Mouse (Mus musculus): ENCODE measurements around the gene Ephx4. TPM values are rescaled to one million over a fixed set of nuclear protein-coding genes. Genes with fewer than 3 reads are reported as not detected.

The Ephx4 gene
- total and polyA plus RNA-seq, 3 experiments, result 0.23 to 0.45 (median 0.26) TPM

GRCm38 (mm10) chr5:107441881-107442280 lies 39.3 kb downstream of the Ephx4 start:
- no peak for TF ChIP-seq CTCF (IDR thresholded peaks at IDR 0.05)
- TF ChIP-seq EP300 (IDR thresholded peaks at IDR 0.05; ENCODE audit: insufficient read depth, low read depth, low read length), result no peak
- Histone ChIP-seq H3K27ac (no peak overlapping the region), H3K27me3 (ENCODE audit: control insufficient read depth, insufficient read depth, low read length) (no peaks in the 10 kb centered on the region), H3K4me3 (no peak overlapping the region), H3K4me1 (ENCODE audit: control insufficient read depth, insufficient read depth, low read length) (no peaks in the 10 kb centered on the region), H3K79me2 (replicated peaks; ENCODE audit: control insufficient read depth, insufficient read depth, low read length) (no peaks in the 10 kb centered on the region), H3K9ac (ENCODE audit: low read depth, low read length) (no peak overlapping the region), H3K36me3 (ENCODE audit: control insufficient read depth, insufficient read depth, low read length) (no peaks in the 10 kb centered on the region)
- intact Hi-C loops (cut with DNase I), result no loop called here
- no peak for DNase-seq
- WGBS, result 87% methylated on average over 5 of the region's 5 CpGs

- intact Hi-C loops (cut with DNase I), result no loop called here
- no peaks in the 10 kb centered on the region for H3K4me1 ChIP-seq (ENCODE audit: control insufficient read depth, insufficient read depth, low read length)
- no peak overlapping the region for H3K9ac ChIP-seq (ENCODE audit: low read depth, low read length)
- no peak overlapping the region for H3K27ac ChIP-seq
- H3K4me3 ChIP-seq, result no peak overlapping the region
- 81% methylated on average over 4 of the region's 4 CpGs for WGBS
- H3K27me3 ChIP-seq (ENCODE audit: control insufficient read depth, insufficient read depth, low read length), result no peaks in the 10 kb centered on the region
- no peak for DNase-seq
- H3K36me3 ChIP-seq (ENCODE audit: control insufficient read depth, insufficient read depth, low read length), result no peaks in the 10 kb centered on the region
- TF ChIP-seq CTCF (IDR thresholded peaks at IDR 0.05) (no peak), EP300 (IDR thresholded peaks at IDR 0.05; ENCODE audit: insufficient read depth, low read depth, low read length) (no peak), POLR2A (IDR thresholded peaks at IDR 0.05; ENCODE audit: insufficient read depth, low read depth, low read length) (no peak)
- H3K79me2 ChIP-seq (replicated peaks; ENCODE audit: control insufficient read depth, insufficient read depth, low read length), result no peaks in the 10 kb centered on the region
These were observed 41.7 kb downstream of the Ephx4 start for GRCm38 (mm10) chr5:107444251-107444650.

- DNase-seq, result no peak
- TF ChIP-seq POLR2A (IDR thresholded peaks at IDR 0.05; ENCODE audit: insufficient read depth, low read depth, low read length), result no peak
- no peak for TF ChIP-seq EP300 (IDR thresholded peaks at IDR 0.05; ENCODE audit: insufficient read depth, low read depth, low read length)
- TF ChIP-seq CTCF (IDR thresholded peaks at IDR 0.05), result no peak
- WGBS, result 72% methylated on average over 4 of the region's 4 CpGs
- intact Hi-C loops (cut with DNase I), result no loop called here
- H3K4me1 ChIP-seq (ENCODE audit: control insufficient read depth, insufficient read depth, low read length), result no peaks in the 10 kb centered on the region
- H3K4me3 ChIP-seq, result no peak overlapping the region
- no peaks in the 10 kb centered on the region for H3K27me3 ChIP-seq (ENCODE audit: control insufficient read depth, insufficient read depth, low read length)
- H3K27ac ChIP-seq, result no peak overlapping the region
- H3K9ac ChIP-seq (ENCODE audit: low read depth, low read length), result no peak overlapping the region
- H3K79me2 ChIP-seq (replicated peaks; ENCODE audit: control insufficient read depth, insufficient read depth, low read length), result no peaks in the 10 kb centered on the region
- H3K36me3 ChIP-seq (ENCODE audit: control insufficient read depth, insufficient read depth, low read length), result no peaks in the 10 kb centered on the region
These were observed 45.4 kb downstream of the Ephx4 start for GRCm38 (mm10) chr5:107447977-107448376.

DNA sequence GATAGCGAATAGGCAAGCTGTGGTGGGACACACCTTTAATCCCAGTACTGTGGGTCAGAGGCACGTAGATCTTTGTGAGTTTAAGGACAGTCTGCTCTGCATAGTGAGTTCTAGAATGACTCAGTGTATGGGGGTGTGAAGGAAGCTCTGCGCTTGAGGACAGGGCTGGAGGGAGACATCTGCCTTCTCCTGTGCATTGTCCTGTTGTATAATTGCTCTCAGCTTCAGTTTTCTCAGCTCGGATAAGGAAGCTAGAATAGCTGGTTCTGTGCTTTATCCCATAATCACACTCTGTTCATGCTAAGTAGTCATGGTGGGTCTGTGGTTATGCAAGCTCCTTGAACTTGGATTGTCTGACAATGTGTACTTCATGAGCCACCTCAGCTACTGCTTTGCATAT lies 46.2 kb downstream of the Ephx4 start:
- no peak for DNase-seq
- intact Hi-C loops (cut with DNase I), result no loop called here

GRCm38 (mm10) chr5:107449620-107450019 lies 47.1 kb downstream of the Ephx4 start:
- intact Hi-C loops (cut with DNase I), result no loop called here
- WGBS, result 88% methylated on average over 5 of the region's 5 CpGs

More for the DNA sequence above, 46.2 kb downstream of the Ephx4 start:
- no peaks in the 10 kb centered on the region for H3K79me2 ChIP-seq (replicated peaks; ENCODE audit: control insufficient read depth, insufficient read depth, low read length)
- no peak overlapping the region for H3K27ac ChIP-seq
- H3K27me3 ChIP-seq (ENCODE audit: control insufficient read depth, insufficient read depth, low read length), result no peaks in the 10 kb centered on the region
- no peaks in the 10 kb centered on the region for H3K4me1 ChIP-seq (ENCODE audit: control insufficient read depth, insufficient read depth, low read length)
- WGBS, result 90% methylated on average over 4 of the region's 4 CpGs
- H3K9ac ChIP-seq (ENCODE audit: low read depth, low read length), result no peak overlapping the region
- TF ChIP-seq EP300 (IDR thresholded peaks at IDR 0.05; ENCODE audit: insufficient read depth, low read depth, low read length), result no peak
- TF ChIP-seq CTCF (IDR thresholded peaks at IDR 0.05), result no peak
- no peak for TF ChIP-seq POLR2A (IDR thresholded peaks at IDR 0.05; ENCODE audit: insufficient read depth, low read depth, low read length)
- H3K4me3 ChIP-seq, result no peak overlapping the region
- H3K36me3 ChIP-seq (ENCODE audit: control insufficient read depth, insufficient read depth, low read length), result no peaks in the 10 kb centered on the region

GRCm38 (mm10) chr5:107450299-107450698 lies 47.8 kb downstream of the Ephx4 start:
- Histone ChIP-seq H3K36me3 (ENCODE audit: control insufficient read depth, insufficient read depth, low read length) (no peaks in the 10 kb centered on the region), H3K27me3 (ENCODE audit: control insufficient read depth, insufficient read depth, low read length) (no peaks in the 10 kb centered on the region), H3K27ac (no peak overlapping the region), H3K4me1 (ENCODE audit: control insufficient read depth, insufficient read depth, low read length) (no peaks in the 10 kb centered on the region), H3K9ac (ENCODE audit: low read depth, low read length) (no peak overlapping the region), H3K4me3 (no peak overlapping the region), H3K79me2 (replicated peaks; ENCODE audit: control insufficient read depth, insufficient read depth, low read length) (no peaks in the 10 kb centered on the region)
- intact Hi-C loops (cut with DNase I), result no loop called here
- no peak for DNase-seq
- WGBS, result 95% methylated on average over 5 of the region's 5 CpGs
- TF ChIP-seq CTCF (IDR thresholded peaks at IDR 0.05), result no peak
- no peak for TF ChIP-seq EP300 (IDR thresholded peaks at IDR 0.05; ENCODE audit: insufficient read depth, low read depth, low read length)

More at GRCm38 (mm10) chr5:107449620-107450019, 47.1 kb downstream of the Ephx4 start:
- Histone ChIP-seq H3K27ac (no peak overlapping the region), H3K36me3 (ENCODE audit: control insufficient read depth, insufficient read depth, low read length) (no peaks in the 10 kb centered on the region), H3K79me2 (replicated peaks; ENCODE audit: control insufficient read depth, insufficient read depth, low read length) (no peaks in the 10 kb centered on the region), H3K9ac (ENCODE audit: low read depth, low read length) (no peak overlapping the region), H3K27me3 (ENCODE audit: control insufficient read depth, insufficient read depth, low read length) (no peaks in the 10 kb centered on the region), H3K4me1 (ENCODE audit: control insufficient read depth, insufficient read depth, low read length) (no peaks in the 10 kb centered on the region), H3K4me3 (no peak overlapping the region)
- TF ChIP-seq EP300 (IDR thresholded peaks at IDR 0.05; ENCODE audit: insufficient read depth, low read depth, low read length) (no peak), POLR2A (IDR thresholded peaks at IDR 0.05; ENCODE audit: insufficient read depth, low read depth, low read length) (no peak), CTCF (IDR thresholded peaks at IDR 0.05) (no peak)
- DNase-seq, result no peak

All from heart, adult 2 months (tissue).